Mouse (Mus musculus) bone marrow macrophage, adult 2 months (primary cell): Measurements from ENCODE around the gene Aldh3a2.

ENCODE experiments used
- CTCF ChIP-seq: IDR thresholded peaks from 2 replicates; pipeline ENCODE4 v1.5.1; 2012; ENCODE audit warnings: low read depth, mild to moderate bottlenecking, low read length, moderate library complexity
- POLR2A ChIP-seq: IDR thresholded peaks from 2 replicates; pipeline ENCODE4 v1.6.1; 2012; ENCODE audit warnings: mild to moderate bottlenecking, low read depth, low read length, borderline replicate concordance

DNA sequence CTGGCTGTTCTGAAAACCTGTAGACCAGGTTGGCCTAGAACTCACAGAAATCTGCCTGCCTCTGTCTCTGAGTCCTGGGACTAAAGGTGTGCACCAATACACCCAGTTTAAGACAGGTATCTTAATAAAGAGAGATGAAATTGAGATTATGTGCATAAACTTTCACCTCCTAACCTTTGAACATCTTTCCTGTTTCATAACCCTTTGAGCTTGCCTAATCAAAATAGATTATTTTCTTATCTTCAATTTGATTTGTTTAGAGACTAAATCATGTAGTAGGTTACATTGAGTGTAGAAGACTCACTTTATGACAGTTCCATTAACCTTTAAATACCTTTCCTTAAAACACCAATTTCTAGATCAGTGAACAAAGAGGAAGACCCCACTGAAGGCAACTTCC lies 4.3 kb upstream of the Aldh3a2 start:
- no peak for TF ChIP-seq CTCF
- no peak for TF ChIP-seq POLR2A
